Mouse (Mus musculus): ENCODE results near the gene Lig3.

DNA sequence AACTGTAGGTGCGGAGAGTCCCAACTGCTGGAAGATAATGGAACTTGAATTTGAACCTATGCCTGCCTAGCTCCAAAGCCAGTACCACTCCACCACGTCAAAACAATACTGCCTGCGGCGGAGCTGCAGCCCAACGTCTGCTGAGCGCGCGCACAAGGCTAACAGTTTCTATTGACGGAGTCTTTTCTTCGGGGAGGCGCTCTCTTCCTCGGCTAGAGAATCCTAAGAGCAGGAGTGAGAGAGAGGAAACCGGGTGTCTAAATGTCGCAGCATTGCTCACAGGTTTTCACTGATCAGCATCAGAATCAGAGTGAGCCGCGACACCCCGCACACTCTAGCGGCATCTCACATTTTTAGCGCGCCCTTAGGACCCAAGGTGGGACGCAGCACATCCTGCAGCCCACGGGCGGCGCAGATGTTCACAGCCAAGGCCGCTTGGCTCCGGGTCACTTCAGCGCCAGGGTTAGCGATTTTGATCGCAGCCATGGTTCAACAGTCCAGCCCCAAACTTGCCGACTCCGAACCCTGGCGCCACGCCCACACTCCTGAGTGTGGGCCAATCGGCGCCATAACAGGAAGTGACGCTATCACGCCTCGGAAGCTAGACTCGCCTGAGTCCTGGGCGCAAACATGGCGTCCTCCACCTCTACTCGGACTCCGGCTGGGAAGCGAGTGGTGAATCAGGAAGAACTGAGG, 17.0 kb upstream of the Lig3 start, which contains the start of the genes Cct6b and Zfp830:
- no peak for TF ChIP-seq MAX (IDR thresholded peaks at IDR 0.05)
- TF ChIP-seq CTCF (IDR thresholded peaks at IDR 0.05; ENCODE audit: control insufficient read depth, insufficient read depth, insufficient read length) = no peak
- no peak for TF ChIP-seq MYOD1 (IDR thresholded peaks at IDR 0.05; ENCODE audit: control insufficient read depth, insufficient read length, low read depth)
- TF ChIP-seq USF1 (IDR thresholded peaks at IDR 0.05; ENCODE audit: low read depth) = no peak
- no peak for TF ChIP-seq MYOG (IDR thresholded peaks at IDR 0.05; ENCODE audit: control insufficient read depth, extremely low read depth, insufficient read length)
- no peak for TF ChIP-seq FOSL1 (IDR thresholded peaks at IDR 0.05; ENCODE audit: insufficient read depth, low read length, poor library complexity, severe bottlenecking)
